Mouse (Mus musculus) forebrain, postnatal 0 days (tissue): ENCODE results near the gene Aftph. TPM values are rescaled to one million over a fixed set of nuclear protein-coding genes. Genes with fewer than 3 reads are reported as not detected.

ENCODE experiments used
- ATAC-seq: fragments of 200-750 bp; cut with Nextera tagmentation; 2 replicates; pipeline ENCODE4 v1.8.0; 2017; ENCODE audit warnings: mild to moderate bottlenecking, moderate library complexity
- DNase-seq: peaks from one replicate; pipeline ENCODE4 v3.0.0-alpha.2; 2015
- H3K27ac ChIP-seq: fragments of 300-500 bp; sonication (generic); 2 replicates; pipeline ENCODE4 v1.5.1; 2014; ENCODE audit warnings: low read depth, mild to moderate bottlenecking, antibody characterized with exemption, low read length, moderate library complexity, mixed read lengths
- H3K27me3 ChIP-seq: fragments of 300-500 bp; sonication (generic); 2 replicates; pipeline ENCODE4 v1.6.1; 2014; ENCODE audit warnings: mild to moderate bottlenecking, low read length, mixed read lengths; ENCODE audit not compliant: insufficient read depth
- H3K36me3 ChIP-seq: fragments of 300-500 bp; sonication (generic); 2 replicates; pipeline ENCODE4 v1.6.1; 2014; ENCODE audit warnings: mild to moderate bottlenecking, moderate library complexity; ENCODE audit not compliant: insufficient read depth
- H3K4me1 ChIP-seq: fragments of 300-500 bp; sonication (generic); 2 replicates; pipeline ENCODE4 v1.6.1; 2014; ENCODE audit warnings: antibody characterized with exemption; ENCODE audit not compliant: insufficient read depth
- H3K4me2 ChIP-seq: fragments of 300-500 bp; sonication (generic); 2 replicates; pipeline ENCODE4 v1.6.1; 2014; ENCODE audit warnings: low read depth, mild to moderate bottlenecking, moderate library complexity
- H3K4me3 ChIP-seq: fragments of 300-500 bp; sonication (generic); 2 replicates; pipeline ENCODE4 v1.5.1; 2014; ENCODE audit warnings: low read depth, low read length, mixed read lengths
- H3K9ac ChIP-seq: fragments of 300-500 bp; sonication (generic); 2 replicates; pipeline ENCODE4 v1.6.1; 2014; ENCODE audit warnings: mild to moderate bottlenecking
- H3K9me3 ChIP-seq: fragments of 300-500 bp; sonication (generic); 2 replicates; pipeline ENCODE4 v1.6.1; 2016; ENCODE audit warnings: low read length
- CTCF ChIP-seq: sonication (generic); IDR thresholded peaks from 2 replicates; pipeline ENCODE4 v1.5.1; 2016; ENCODE audit warnings: antibody characterized with exemption, control low read depth, low read depth
- WGBS: fragments of 180-500 bp; shearing (Covaris S2); extraction: QIAGEN DNeasy Blood & Tissue Kit; methylation state at CpG from one replicate; pipeline ENCODE4 v1.1.7; 2014; 5-methylcytosine and 5-hydroxymethylcytosine counted together
- polyA plus RNA-seq: library from polyadenylated mRNA; unstranded; fragments of >200 nt; fragmentation: Nextera tagmentation; extraction: Ambion mirVana; gene quantifications from 2 replicates; pipeline ENCODE4 v1.2.1, GENCODE M21; 2015
- total RNA-seq: library from RNA; depleted of rRNA; stranded (reverse); fragments of >200 nt; gene quantifications from 2 replicates; pipeline ENCODE4 v1.2.3, GENCODE M21; 2014

The Aftph gene
- total and polyA plus RNA-seq, 2 experiments from 2014 or later, result 24.2 to 73.9 TPM

DNA sequence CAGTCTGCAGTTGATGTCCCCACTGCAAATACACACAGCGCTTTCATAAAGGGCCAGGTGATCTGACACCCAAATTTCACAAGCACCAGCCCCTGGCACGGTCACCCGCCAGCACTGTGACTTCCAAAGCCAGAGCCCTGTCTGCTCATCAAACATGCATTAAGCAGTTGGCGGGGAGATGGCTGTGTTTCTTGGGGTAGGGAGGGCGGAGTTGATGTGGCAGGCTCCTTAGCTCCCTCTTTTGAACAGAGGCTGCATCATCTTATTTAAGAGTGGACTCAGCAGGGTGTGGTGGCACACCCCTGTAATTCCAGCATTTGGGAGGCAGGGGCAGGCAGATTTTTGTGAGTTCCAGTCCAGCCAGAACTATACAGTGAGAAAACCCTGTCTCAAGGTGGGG, 91.9 kb downstream of the Aftph start:
- Histone ChIP-seq H3K9ac (no peak overlapping the region), H3K36me3 (no peaks in the 10 kb centered on the region; the same call in 1 of the 2 replicates), H3K27me3 (no peaks in the 10 kb centered on the region), H3K9me3 (no peaks in the 10 kb centered on the region), H3K4me2 (no peak overlapping the region), H3K4me3 (no peak overlapping the region), H3K4me1 (peaks cover 23% of the 10 kb centered on the region), H3K27ac (no peak overlapping the region)
- ATAC-seq (peak; percentile 32), DNase-seq (no peak)
- TF ChIP-seq CTCF, result no peak
- WGBS, result 27% methylated on average over 5 of the region's 5 CpGs

DNA sequence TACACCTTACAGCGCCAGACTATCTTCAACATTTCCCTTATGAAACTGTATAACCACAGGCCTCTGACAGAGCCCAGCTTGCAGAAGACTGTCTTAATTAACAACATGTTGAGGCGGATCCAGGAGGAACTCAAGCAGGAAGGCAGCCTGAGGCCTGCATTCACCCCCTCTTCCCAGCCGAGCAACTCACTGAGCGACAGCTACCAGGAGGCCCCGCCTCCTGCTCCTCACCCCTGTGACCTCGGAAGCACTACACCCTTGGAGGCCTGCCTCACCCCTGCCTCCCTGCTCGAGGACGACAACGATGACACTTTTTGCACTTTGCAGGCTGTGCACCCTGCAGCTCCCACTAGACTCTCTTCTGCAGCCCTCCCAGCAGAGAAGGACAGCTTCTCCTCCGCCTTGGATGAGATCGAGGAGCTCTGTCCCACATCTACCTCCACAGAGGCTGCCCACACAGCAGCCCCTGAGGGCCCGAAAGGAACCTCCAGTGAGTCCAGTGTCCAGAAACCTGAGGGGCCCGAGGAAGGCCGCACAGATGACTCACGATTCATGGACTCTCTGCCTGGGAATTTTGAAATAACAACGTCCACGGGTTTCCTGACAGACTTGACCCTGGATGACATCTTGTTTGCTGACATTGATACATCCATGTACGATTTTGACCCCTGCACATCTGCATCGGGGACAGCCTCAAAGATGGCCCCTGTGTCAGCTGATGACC, 93.3 kb downstream of the Aftph start:
- no peaks in the 10 kb centered on the region for H3K9me3 ChIP-seq
- 67% methylated on average over 19 of the region's 19 CpGs for WGBS
- no peak overlapping the region for H3K4me3 ChIP-seq
- peaks cover 23% of the 10 kb centered on the region for H3K4me1 ChIP-seq
- no peak overlapping the region for H3K4me2 ChIP-seq
- H3K36me3 ChIP-seq, result no peaks in the 10 kb centered on the region
- 0 out of 2 replicates have a peak, but pooled peaks have one; percentile 8 for ATAC-seq
- H3K27ac ChIP-seq, result no peak overlapping the region; the same call in 1 of the 2 replicates
- no peaks in the 10 kb centered on the region for H3K27me3 ChIP-seq
- no peak overlapping the region for H3K9ac ChIP-seq
- no peak for TF ChIP-seq CTCF
- DNase-seq, result no peak

DNA sequence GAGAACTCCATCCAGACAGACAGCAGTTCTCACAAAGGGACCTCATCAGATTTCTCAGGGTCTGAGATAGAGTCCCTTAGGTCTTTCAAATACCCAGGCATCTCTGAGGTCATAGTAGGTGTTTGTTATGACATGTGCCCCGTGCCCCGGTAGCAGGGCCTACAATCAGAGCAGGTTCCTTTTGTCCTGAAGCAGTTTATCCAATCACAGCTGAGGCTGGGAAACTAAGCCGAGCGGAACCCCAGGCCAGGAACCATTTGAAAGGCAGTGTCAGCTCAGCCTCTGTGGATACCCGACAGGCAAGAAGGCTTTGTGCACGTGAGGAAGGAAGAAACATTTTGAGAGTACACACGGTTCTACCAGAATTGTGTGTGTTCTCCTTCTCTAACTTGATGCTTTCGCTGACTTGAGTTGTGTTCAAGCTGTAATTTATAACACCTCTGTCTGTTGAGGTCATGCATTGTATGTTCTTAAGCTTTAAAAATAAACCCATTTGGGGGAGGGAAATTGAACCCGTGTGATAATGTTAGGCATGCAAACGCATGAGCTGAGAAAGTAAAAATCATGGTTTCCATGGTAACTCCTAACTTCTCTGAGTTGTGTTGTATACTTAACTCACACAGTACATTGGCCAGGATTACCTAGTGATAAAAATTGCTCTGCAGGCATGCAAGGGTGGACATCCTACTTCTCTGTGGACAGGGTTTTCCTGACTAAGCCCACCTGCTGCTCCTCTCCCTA, 94.2 kb downstream of the Aftph start:
- H3K27ac ChIP-seq, result peak overlapping the region; percentile 57; the same call in 1 of the 2 replicates
- peaks cover 23% of the 10 kb centered on the region for H3K4me1 ChIP-seq
- no peak overlapping the region for H3K9ac ChIP-seq
- no peak for TF ChIP-seq CTCF
- ATAC-seq (peak; percentile 67), DNase-seq (no peak)
- no peak overlapping the region for H3K4me3 ChIP-seq
- H3K27me3 ChIP-seq, result no peaks in the 10 kb centered on the region
- 16% methylated on average over 10 of the region's 10 CpGs for WGBS
- H3K9me3 ChIP-seq, result no peaks in the 10 kb centered on the region
- H3K36me3 ChIP-seq, result no peaks in the 10 kb centered on the region
- H3K4me2 ChIP-seq, result no peak overlapping the region

DNA sequence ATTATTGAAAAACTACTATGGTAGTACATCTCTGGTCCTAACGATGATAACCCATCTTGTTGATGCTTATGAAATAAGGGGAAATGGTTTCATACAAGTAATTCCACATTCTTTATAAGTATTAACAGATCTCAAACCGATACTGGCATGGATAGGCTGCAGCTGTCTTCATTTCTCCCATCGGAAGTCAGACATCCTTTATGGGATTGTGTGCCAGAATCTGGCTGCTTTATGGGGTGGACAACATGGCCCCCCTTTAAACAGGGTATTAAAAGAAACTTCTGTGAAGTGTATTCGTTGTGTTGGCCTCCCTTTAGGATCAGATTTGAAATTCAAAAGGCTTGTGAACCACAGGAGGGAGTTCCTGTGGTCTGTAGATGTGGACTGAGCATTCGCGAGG, 95.2 kb downstream of the Aftph start:
- no peak overlapping the region for H3K27ac ChIP-seq
- H3K4me3 ChIP-seq, result no peak overlapping the region
- no peaks in the 10 kb centered on the region for H3K36me3 ChIP-seq
- WGBS, result 36% methylated on average over 6 of the region's 6 CpGs
- no peaks in the 10 kb centered on the region for H3K9me3 ChIP-seq
- peaks cover 21% of the 10 kb centered on the region for H3K4me1 ChIP-seq
- no peak overlapping the region for H3K9ac ChIP-seq
- TF ChIP-seq CTCF, result no peak
- no peak overlapping the region for H3K4me2 ChIP-seq
- H3K27me3 ChIP-seq, result no peaks in the 10 kb centered on the region
- ATAC-seq (no peak), DNase-seq (no peak)

DNA sequence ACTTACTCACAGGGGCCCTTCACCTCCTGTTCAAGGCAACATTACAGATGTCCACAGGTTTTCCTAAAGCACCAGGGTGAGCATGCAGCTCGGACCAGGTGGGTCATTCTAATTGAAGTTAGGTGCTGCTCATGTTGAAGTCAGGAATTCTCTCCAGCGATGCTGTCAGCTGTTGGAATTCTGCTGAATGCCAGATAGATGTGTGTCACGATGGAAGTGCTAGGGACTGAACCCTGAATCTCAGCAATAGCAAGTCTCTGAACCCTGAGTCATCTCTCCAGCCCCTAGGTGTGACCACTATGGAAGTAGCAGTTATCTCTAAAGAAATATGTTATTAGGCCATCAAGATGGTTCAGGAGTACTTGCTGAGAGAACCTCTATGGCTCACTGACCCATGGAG, 95.9 kb downstream of the Aftph start:
- no peak overlapping the region for H3K4me3 ChIP-seq
- no peaks in the 10 kb centered on the region for H3K36me3 ChIP-seq
- WGBS, result 69% methylated on average over 3 of the region's 3 CpGs
- no peak overlapping the region for H3K27ac ChIP-seq
- H3K4me2 ChIP-seq, result no peak overlapping the region
- H3K9me3 ChIP-seq, result no peaks in the 10 kb centered on the region
- TF ChIP-seq CTCF, result no peak
- H3K4me1 ChIP-seq, result peaks cover 19% of the 10 kb centered on the region
- H3K9ac ChIP-seq, result no peak overlapping the region
- ATAC-seq (no peak), DNase-seq (no peak)
- H3K27me3 ChIP-seq, result no peaks in the 10 kb centered on the region

DNA sequence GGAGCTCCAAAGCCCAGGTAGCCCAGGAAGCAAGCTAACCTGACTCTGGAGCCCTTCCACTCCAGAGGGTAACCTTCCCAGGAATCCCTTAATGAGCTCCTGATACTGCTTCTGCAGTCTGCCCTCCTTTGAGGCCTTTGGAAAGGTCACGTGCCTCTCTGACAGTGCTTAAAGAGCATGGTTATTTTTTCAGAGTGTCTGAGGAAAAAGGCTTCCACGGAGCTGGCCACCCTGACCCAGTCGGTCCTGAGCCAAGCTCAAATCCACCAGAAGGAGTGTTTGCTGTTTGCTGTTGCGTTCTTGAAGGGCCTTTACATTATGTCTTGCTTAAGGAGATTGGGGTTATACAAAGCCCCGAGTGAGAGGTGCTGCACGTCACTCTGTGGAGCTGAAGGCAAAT, 96.5 kb downstream of the Aftph start:
- no peak overlapping the region for H3K4me3 ChIP-seq
- ATAC-seq (no peak), DNase-seq (no peak)
- H3K27me3 ChIP-seq, result no peaks in the 10 kb centered on the region
- TF ChIP-seq CTCF, result no peak
- no peak overlapping the region for H3K4me2 ChIP-seq
- no peaks in the 10 kb centered on the region for H3K9me3 ChIP-seq
- no peak overlapping the region for H3K27ac ChIP-seq
- no peaks in the 10 kb centered on the region for H3K36me3 ChIP-seq
- H3K4me1 ChIP-seq, result peaks cover 15% of the 10 kb centered on the region; the same call in 1 of the 2 replicates
- no peak overlapping the region for H3K9ac ChIP-seq
- WGBS, result 32% methylated on average over 6 of the region's 6 CpGs

DNA sequence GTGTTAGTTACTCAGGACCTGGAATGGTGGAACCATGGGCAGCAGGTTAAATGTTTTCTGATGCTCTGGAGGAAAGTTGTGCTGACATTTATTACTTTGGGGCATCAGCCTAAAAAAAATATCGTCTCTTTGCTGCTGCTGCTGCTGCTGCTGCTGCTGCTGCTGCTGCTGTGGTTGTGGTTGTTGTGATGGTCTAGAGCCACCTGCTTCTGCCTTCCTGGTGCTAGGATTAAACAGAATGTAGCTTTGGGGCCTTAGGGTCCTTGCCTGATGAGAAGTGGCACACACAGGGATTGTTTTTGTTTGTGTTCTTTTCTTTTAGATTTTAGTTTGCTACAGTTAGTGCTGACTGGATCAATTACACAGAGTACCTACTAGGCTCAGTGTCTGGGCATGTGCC, 97.2 kb downstream of the Aftph start:
- H3K4me3 ChIP-seq, result no peak overlapping the region
- H3K36me3 ChIP-seq, result no peaks in the 10 kb centered on the region
- no peak for TF ChIP-seq CTCF
- H3K4me1 ChIP-seq, result peaks cover 15% of the 10 kb centered on the region; the same call in 1 of the 2 replicates
- WGBS, result 86% methylated on average over 1 of the region's 1 CpGs
- no peak overlapping the region for H3K9ac ChIP-seq
- H3K27ac ChIP-seq, result no peak overlapping the region
- no peaks in the 10 kb centered on the region for H3K27me3 ChIP-seq
- ATAC-seq (no peak), DNase-seq (no peak)
- H3K4me2 ChIP-seq, result no peak overlapping the region
- no peaks in the 10 kb centered on the region for H3K9me3 ChIP-seq
